Mouse (Mus musculus): Measurements from ENCODE around the gene Matk. TPM values are rescaled to one million over a fixed set of nuclear protein-coding genes. Genes with fewer than 3 reads are reported as not detected.

The Matk gene
- total RNA-seq, 2 experiments from 2014 or later = 260 to 267 TPM

DNA sequence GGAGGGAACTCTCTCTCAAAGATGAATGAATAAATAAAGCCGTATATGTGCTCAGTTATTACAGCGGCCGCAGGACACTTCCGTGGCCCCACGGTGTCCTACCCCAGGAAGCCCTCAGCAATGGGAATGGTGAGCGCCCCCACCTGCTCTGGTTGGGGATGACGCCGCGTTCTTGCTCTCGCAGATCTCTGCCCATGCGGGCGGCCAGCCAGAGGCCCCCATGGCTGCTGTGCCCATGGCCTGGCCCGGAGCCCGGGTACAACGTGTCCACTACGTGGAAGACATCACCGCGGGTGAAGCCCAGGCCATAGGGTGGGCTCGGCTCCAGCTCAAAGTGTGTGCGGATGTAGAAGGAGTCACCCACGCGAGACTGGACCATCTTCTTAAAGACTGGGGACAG, 24.9 kb downstream of the Matk start:
- no peak overlapping the region for H3K4me3 ChIP-seq
- no peak for DNase-seq (ENCODE audit: low spot score in 2 of 2)
- TF ChIP-seq CTCF (conservative IDR thresholded peaks at IDR 0.05) = peak; percentile 21; the same call in 1 of the 2 replicates
- no peak overlapping the region for H3K27ac ChIP-seq

DNA sequence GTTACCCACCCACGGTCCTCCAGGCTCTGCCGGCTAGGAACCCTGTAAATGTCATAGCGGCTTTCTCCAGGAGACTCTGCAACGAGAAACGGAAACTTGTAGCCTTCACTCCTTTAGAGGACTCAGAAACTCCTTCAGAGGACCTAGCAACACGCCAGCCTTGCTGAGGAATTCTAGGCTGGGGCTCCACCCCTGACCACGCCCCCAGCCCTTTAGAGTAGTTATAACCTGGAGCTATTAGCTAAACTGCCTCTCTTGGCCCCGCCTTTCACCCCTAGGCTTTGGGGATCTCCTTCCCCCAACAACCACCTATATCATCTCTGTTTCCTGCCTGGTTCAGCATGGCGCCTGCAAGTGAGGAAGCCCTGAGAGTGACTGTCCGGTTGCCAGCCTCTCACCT, 26.8 kb downstream of the Matk start:
- no peak overlapping the region for H3K27ac ChIP-seq
- no peak for TF ChIP-seq CTCF (conservative IDR thresholded peaks at IDR 0.05)

DNA sequence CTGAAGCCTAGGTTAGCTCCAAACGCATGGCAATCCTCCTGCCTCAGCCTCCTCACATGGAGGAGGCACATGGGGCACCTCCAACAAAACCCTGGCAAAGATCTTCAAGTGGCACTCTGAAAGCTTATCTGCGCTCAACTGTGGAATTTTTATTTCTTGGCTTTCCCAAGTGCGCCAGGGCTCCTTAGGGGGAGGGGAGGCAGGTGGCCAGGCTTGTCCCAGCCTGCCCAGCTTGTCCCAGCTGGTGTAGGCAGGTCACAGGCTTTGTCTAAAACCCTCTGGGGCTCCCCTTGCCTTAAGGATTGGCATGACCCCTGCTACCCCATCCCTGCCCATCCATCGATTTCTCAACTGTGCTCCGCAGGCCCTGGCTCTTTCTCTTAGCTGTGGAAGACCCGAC, 31.5 kb downstream of the Matk start:
- TF ChIP-seq CTCF (conservative IDR thresholded peaks at IDR 0.05) = no peak
- DNase-seq (ENCODE audit: low spot score in 2 of 2) = no peak

More for the DNA sequence above, 26.8 kb downstream of the Matk start:
- H3K4me3 ChIP-seq = no peak overlapping the region
- no peak for DNase-seq (ENCODE audit: low spot score in 2 of 2)

DNA sequence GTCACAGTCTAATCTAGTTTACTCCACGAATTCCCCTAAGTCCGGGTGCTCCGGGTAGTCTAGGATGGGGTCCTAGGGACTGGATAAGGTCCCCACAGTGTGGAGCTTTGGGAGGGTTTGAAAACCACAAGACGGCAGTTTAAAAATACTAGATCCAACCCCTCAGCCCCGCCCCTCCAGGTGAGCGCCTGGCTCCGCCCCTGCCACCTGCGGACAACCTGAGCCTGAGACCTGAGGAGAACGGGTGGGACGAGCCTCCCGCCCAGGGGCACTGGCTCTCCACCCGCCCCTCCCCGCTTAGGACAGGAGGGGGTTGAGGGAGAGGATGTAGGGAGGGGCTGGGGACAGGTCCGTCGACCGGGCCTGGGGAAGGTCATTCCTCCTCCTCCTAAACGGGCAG, 32.0 kb downstream of the Matk start:
- TF ChIP-seq CTCF (conservative IDR thresholded peaks at IDR 0.05) = no peak
- Histone ChIP-seq H3K4me3 (no peak overlapping the region), H3K27ac (no peak overlapping the region)
- DNase-seq (ENCODE audit: low spot score in 2 of 2) = no peak

More for the DNA sequence above, 31.5 kb downstream of the Matk start:
- no peak overlapping the region for H3K4me3 ChIP-seq
- no peak overlapping the region for H3K27ac ChIP-seq

DNA sequence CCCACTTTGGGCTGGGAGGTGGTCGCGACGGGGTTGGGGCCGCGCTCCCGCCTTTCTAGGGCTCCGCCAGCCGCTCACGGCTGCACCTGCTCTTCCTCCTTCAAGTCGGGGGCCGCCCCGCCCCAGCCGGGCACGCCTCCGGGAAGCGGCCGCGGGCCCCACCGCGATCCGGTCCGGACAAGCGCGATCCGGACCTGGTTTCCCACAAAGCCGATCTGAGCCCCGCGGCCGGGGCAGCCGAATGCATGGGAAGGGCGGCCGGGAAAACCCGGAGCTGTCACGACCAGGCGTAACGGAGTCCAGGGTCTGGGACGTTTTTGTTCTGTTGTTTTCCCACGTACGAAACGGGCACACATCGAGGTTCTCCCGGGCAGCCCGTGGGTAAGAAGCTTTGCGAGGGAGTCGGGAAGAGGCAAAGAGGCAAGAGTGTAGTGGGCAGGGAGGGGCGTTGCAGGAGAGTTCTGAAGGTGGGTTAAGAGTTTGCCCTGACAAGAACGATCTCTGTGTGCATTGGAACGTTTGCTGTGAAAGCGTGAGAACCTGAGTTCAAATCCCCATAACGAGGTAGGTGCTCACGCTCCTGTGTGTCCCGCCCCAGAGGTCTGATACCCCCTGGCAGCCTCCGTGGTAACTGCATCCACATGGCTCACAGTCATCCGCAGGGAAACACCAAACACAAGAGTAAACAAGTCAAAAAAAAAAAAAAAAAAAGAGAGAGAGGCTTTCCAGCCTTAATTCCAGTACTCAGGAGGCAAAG, 33.1 kb downstream of the Matk start:
- DNase-seq (ENCODE audit: low spot score in 2 of 2) = peak; percentile 73 to 88
- peak; percentile 33; the same call in 1 of the 2 replicates for TF ChIP-seq CTCF (conservative IDR thresholded peaks at IDR 0.05)

DNA sequence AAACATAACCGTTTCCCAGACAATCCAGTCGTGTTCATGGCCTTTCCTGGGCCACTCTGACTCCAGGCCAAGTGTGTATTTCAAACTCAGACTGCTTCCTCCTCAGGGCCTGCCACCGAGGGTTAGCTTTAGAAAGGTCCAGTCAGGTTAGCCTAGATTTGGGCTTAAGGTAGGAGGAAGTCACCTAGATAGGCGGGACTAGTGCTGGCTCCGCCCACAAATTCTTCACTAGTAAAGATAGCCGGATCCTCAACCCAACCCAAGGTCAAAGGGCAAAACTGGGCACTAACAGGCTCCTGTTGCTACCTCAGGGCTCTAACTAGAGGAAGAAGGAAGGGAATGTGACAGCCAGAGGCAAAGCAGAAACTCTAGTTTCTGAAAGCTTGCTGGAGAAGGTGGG, 33.9 kb downstream of the Matk start:
- Histone ChIP-seq H3K4me3 (no peak overlapping the region), H3K27ac (no peak overlapping the region)
- TF ChIP-seq CTCF (conservative IDR thresholded peaks at IDR 0.05) = no peak
- no peak for DNase-seq (ENCODE audit: low spot score in 2 of 2)

More for the DNA sequence above, 33.1 kb downstream of the Matk start:
- no peak overlapping the region for H3K27ac ChIP-seq
- H3K4me3 ChIP-seq = peak overlapping the region; percentile 54

DNA sequence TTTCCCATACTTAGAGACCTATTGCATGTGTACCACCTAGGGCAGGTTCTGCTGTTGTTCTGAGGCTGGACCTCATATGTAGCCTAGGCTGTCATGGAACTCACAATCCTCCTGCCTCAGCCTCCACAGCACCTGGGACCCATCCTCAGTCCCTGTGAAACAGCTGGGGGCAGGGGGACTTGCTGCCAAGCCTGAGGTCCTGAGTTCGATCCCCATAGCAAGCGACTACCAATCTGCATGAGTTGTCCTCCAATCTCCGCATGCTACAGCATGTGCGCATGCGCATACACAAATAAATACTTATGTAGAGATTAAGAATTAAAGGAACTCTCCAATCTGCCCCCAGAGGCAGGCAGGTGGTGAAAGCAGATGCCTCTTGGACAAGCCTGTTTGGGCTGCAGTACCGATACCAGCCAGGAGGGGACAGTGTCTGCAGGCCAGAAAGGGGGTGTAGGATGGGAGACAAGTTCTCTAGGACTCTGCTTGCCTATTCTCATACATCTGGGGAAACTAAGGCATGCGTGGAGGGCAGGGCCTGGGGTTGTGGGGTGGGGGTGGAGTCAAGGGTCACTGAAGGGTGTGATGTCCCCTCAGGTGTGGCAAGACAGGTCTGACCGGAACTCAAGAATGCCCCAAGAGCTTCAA, 34.9 kb downstream of the Matk start:
- DNase-seq (ENCODE audit: low spot score in 2 of 2) = peak in 1 of 2 experiments; percentile 75
- no peak overlapping the region for H3K4me3 ChIP-seq
- no peak overlapping the region for H3K27ac ChIP-seq
- peak; percentile 88 for TF ChIP-seq CTCF (conservative IDR thresholded peaks at IDR 0.05)

DNA sequence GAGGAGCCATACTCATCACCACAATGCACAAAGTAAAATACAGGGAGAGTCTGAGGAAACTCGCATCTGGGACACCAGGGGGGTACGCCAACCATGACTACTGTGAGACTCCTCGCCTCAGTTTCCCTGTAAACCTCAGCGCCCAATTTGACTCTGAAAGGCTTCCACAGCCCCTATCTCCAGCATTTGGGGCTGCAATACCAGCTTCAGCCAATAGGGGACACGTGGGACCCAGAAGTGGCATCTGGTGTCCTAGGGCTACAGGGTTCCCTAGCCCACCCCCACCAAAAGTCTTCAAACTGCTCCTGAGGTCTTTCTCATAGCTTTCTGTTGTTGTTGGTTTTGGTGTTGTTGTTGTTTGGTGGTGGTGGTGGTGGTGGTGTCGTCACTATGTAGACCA, 35.9 kb downstream of the Matk start:
- peak in 1 of 2 experiments; percentile 60 for DNase-seq (ENCODE audit: low spot score in 2 of 2)
- no peak overlapping the region for H3K27ac ChIP-seq
- no peak overlapping the region for H3K4me3 ChIP-seq
- peak; percentile 77 for TF ChIP-seq CTCF (conservative IDR thresholded peaks at IDR 0.05)

DNA sequence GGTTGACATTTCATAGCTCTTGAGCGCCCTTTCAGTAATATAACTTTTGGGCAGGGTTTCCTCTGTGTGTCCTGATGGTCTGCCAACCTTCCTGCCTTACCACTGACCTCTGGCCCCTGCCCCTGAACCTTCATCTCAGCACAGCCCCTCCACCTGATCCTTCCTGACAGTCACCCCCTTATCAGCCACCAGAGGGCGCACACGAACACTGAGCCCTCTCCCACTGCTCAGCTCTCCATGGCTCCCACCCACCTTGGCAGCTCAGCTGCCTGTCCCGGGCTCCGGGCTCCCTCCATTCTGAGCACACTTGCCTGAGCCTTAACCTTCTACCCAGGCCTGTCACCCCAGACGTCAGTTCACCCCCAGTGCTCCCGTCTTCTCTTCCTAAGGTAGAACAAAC, 36.5 kb downstream of the Matk start:
- no peak overlapping the region for H3K27ac ChIP-seq
- H3K4me3 ChIP-seq = no peak overlapping the region
- peak; percentile 93 for TF ChIP-seq CTCF (conservative IDR thresholded peaks at IDR 0.05)
- peak; percentile 70 to 71 for DNase-seq (ENCODE audit: low spot score in 2 of 2)

DNA sequence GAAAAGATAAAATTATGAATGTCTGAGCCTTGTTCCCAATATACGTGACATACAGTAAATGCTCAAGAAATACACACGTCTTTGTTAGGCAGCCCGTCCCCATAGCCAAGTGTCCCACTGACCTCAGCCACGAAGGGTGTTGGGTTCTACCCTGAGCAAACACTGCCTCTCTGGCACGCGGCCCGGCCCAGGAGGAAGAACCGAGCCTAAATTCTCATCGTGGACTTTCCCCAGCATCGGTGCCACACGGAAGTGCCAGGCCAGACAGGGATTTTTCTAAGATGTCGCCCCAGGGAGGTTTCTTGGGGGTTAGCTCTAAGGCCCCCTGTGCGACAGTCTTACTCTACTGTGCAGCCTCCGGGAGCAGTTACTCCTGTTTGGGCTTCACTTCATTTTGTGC, 37.1 kb downstream of the Matk start:
- DNase-seq (ENCODE audit: low spot score in 2 of 2) = no peak
- Histone ChIP-seq H3K27ac (no peak overlapping the region), H3K4me3 (no peak overlapping the region)
- no peak for TF ChIP-seq CTCF (conservative IDR thresholded peaks at IDR 0.05)

DNA sequence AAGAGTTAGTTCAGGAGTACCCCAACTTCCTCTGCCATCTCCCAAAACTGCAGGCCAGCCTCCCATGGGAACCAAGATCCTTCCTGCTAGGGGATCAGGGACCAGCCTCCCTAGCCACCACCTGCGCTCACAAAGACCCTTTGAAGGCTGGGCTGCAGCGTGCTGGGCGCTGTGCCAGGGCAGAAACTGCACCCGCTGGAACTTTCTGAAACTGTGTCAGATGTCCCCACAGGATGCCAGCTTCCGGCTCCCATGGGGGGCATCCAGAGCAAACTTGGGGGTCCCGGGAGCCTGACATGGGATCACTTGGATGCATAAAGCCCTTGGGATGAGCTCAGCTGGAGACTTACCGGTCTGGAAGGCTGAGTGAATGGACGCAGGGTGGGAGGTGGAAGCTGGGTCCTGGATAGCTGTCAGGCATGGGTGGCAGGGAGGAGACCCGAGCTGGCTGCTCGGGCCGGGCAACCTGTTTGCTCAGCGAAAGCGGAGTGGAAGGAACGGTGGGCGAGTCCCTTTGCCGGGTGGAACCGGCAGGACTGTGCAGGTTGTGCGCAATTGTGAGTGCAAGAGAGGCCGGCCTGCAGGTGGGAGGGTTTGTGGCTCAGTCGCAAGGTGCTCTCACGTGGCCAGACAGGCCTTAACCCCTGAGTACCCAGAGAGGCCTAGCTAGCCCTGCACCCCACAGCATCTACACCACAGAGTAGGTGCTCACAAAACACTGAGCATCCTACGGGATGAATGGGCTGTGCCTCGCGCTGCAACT, 38.1 kb downstream of the Matk start:
- Histone ChIP-seq H3K4me3 (no peak overlapping the region), H3K27ac (no peak overlapping the region)
- no peak for TF ChIP-seq CTCF (conservative IDR thresholded peaks at IDR 0.05)
- DNase-seq (ENCODE audit: low spot score in 2 of 2) = no peak

DNA sequence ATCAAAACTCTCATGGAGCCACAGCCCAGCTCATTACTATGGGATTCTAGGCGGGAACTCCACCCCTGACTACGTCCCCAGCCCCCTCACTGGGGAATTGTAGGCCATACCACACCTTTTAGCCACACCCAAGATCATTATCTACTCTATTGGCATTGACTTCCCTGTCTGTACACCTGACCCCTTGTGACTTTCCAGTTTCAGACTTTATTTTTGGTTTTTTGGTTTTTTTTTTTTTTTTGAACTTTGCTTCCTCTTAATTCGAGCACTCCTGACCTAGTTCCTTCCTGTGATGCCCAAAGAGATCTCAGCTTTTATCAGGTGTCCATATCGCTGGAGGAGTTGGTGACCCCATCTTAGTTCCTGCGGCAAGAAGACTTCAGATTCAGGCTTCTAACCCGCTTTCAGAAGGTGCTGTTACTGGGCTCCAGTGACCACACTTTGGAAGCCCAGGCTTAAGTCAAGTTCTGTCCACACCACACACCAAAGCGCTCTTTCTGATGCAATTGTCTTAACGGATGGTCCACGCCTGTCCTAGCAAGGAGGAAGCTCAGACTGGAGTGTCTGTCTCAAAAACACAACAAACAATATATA, 38.9 kb downstream of the Matk start, which contains the start of gene Tjp3:
Tjp3 (minus strand) TSS at position 71 of the 594 bp plus-strand sequence.
- no peak for TF ChIP-seq CTCF (conservative IDR thresholded peaks at IDR 0.05)
- no peak for DNase-seq (ENCODE audit: low spot score in 2 of 2)
- Histone ChIP-seq H3K4me3 (no peak within 1 kb of the TSS), H3K27ac (no peak within 1 kb of the TSS)
